Comparison of ENCODE assay signal across 12 mouse cellular contexts in genomic region chr4:130927821-130928220, GRCm38 (mm10). TPM values are rescaled to one million over a fixed set of nuclear protein-coding genes. Genes with fewer than 3 reads are reported as not detected.
"Had no signal": no experiment of that assay in that cellular context is flagged by ENCODE, and none has a peak within 500 bp of the region (broad histone marks: within the 10 kb centered on the region; RNA-seq: fewer than 3 reads in every experiment).

No protein-coding gene starts in this region.

- DNase-seq: lung, adult 18-20 months; lung, embryonic 14.5 days; lung, postnatal 10 days; lung, postnatal 4 days; midbrain, embryonic 14.5 days; right cerebral cortex, postnatal 25 days; thymus, adult 2 months; thymus, postnatal 25 days; thymus, postnatal 4 days had no signal

RNA-seq across cellular contexts. Expression of gene Matn1, which starts 16.4 kb away (rescaled TPM):
- total RNA-seq: megakaryocyte, adult 5-6 weeks; megakaryocyte-erythroid progenitor cell, adult 5-6 weeks; neutrophil, adult 5-6 weeks had no signal
